Mouse (Mus musculus): ENCODE measurements at regions not wholly inside any gene's neighbourhood (a gene's known extent, or its start where the extent isn't known, plus 50 kb on each side); places are given as distances from the start of the nearest gene placed in this dataset.

DNA sequence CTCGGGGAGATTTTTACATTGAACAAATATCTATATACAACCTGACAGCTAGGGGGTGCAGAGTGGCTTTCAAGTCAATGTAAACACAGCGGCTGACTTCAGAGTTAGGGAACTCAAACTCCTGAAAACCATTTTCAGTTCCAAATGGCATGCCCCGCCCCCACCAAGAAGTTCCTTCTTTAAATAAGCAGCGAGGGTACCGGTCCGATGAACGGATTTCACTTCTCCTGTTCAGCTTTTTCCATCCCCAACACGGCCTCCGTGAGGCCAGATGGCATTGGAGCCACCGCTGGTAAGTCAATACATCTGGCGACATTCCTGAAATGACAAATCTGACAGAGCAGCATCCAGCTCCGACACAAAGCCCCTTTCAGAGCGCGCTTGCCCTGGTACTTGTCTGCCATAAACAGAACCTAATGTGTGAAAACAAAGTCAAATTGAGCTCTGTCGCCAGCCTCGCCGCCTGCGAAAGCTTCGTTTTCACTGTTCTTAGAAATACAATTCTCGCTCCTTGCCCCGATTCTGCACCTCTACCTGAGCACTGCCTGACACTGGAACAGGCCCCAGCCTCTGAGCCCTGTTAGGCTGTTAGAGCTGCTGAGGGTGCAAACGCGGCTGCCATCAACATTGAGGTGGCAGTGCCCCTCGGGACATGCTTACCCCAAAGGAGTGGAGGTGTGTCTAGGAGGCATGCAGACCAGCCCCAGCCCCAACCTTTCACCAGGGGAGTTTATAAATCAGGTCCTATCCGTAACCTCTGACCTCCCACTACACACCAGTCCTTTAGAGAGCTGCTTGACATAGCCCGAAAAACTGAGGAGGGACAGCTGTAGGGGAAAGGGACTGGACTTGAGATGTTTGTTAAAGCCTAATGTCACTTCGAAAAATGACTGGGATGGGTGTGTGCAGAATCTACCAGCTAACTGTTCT, 446.0 kb downstream of the Ate1 start:
- Histone ChIP-seq H3K4me1 (ENCODE audit: control insufficient read depth in 1 of 2, insufficient read depth in 2 of 2) (peaks cover 2 to 5% of the 10 kb centered on the region in 2 experiments; a peak in 2 of 4 replicates), H3K9ac (ENCODE audit: insufficient read depth, low read depth) (peak overlapping the region; percentile 30; the same call in 1 of the 2 replicates), H3K27ac (ENCODE audit: insufficient read depth, low read depth) (no peak overlapping the region), H3K4me3 (replicated peaks in 1 of 3; ENCODE audit: low read depth in 2 of 3, low read length in 2 of 3, poor library complexity in 1 of 3) (peak overlapping the region in 1 of 3 experiments; percentile 30), H3K79me2 (replicated peaks; ENCODE audit: control insufficient read depth, extremely low read depth, insufficient read depth, poor library complexity, severe bottlenecking) (no peaks in the 10 kb centered on the region), H3K4me2 (ENCODE audit: insufficient read depth, low read depth, poor library complexity, severe bottlenecking) (peak overlapping the region; percentile 90), H3K9me3 (replicated peaks; ENCODE audit: low read length) (no peaks in the 10 kb centered on the region), H3K27me3 (replicated peaks) (peaks cover 55% of the 10 kb centered on the region), H3K36me3 (replicated peaks in 1 of 2; ENCODE audit: control insufficient read depth in 1 of 2, insufficient read depth in 1 of 2, low read length in 1 of 2) (no peaks in the 10 kb centered on the region)
- no peak for TF ChIP-seq E2F4 (IDR thresholded peaks at IDR 0.05; ENCODE audit: insufficient replicate concordance, low read depth, low read length)
- no peak for TF ChIP-seq SIN3A (IDR thresholded peaks at IDR 0.05; ENCODE audit: low read length)
- no peak for TF ChIP-seq MEF2A (IDR thresholded peaks at IDR 0.05; ENCODE audit: borderline replicate concordance, low read depth, low read length)
- TF ChIP-seq CTCF (conservative IDR thresholded peaks at IDR 0.05 in 1 of 2, IDR thresholded peaks at IDR 0.05 in 1 of 2; ENCODE audit: low read depth in 2 of 2, low read length in 2 of 2) = peak in 1 of 2 experiments; percentile 35; a peak in 2 of 4 replicates
- no peak for TF ChIP-seq RCOR1 (conservative IDR thresholded peaks at IDR 0.05; ENCODE audit: low read depth, low read length)
- TF ChIP-seq IRF4 (IDR thresholded peaks at IDR 0.05; ENCODE audit: low read depth, low read length) = peak; percentile 34; the same call in 1 of the 2 replicates
- TF ChIP-seq ELF1 (IDR thresholded peaks at IDR 0.05; ENCODE audit: low read depth, low read length) = no peak
- no peak for TF ChIP-seq ZMIZ1 (IDR thresholded peaks at IDR 0.05; ENCODE audit: low read depth, low read length)
- peak; percentile 39 for TF ChIP-seq EP300 (IDR thresholded peaks at IDR 0.05; ENCODE audit: low read length)
- TF ChIP-seq MAZ (IDR thresholded peaks at IDR 0.05; ENCODE audit: low read depth, low read length) = no peak
- 0 out of 2 replicates have a peak, but pooled peaks have one; percentile 19 for TF ChIP-seq JUND (conservative IDR thresholded peaks at IDR 0.05; ENCODE audit: low read depth, low read length)
- no peak for TF ChIP-seq MXI1 (IDR thresholded peaks at IDR 0.05; ENCODE audit: low read depth, low read length)
- no peak for TF ChIP-seq GABPA (IDR thresholded peaks at IDR 0.05; ENCODE audit: insufficient replicate concordance, low read depth, low read length)
- no peak for TF ChIP-seq BHLHE40 (IDR thresholded peaks at IDR 0.05; ENCODE audit: low read depth, low read length)
- TF ChIP-seq POLR2A (IDR thresholded peaks at IDR 0.05; ENCODE audit: low read depth, low read length) = no peak
- TF ChIP-seq TCF12 (IDR thresholded peaks at IDR 0.05; ENCODE audit: low read depth, low read length) = no peak
- TF ChIP-seq KAT2A (IDR thresholded peaks at IDR 0.05; ENCODE audit: insufficient replicate concordance, low read length) = no peak
- no peak for TF ChIP-seq ETS1 (conservative IDR thresholded peaks at IDR 0.05; ENCODE audit: low read depth, low read length)
- TF ChIP-seq SMC3 (IDR thresholded peaks at IDR 0.05; ENCODE audit: low read depth, low read length) = no peak
- dilution Hi-C loops (cut with MboI; ENCODE audit: extremely low pct_ligation_motif_present, extremely low pct_unique_long_range_greater_than_20kb, low sequenced_read_pairs) (no loop called here), in situ Hi-C loops (cut with MboI; ENCODE audit: low pct_ligation_motif_present, low pct_unique_long_range_greater_than_20kb, low sequenced_read_pairs) (no loop called here)
- DNase-seq (ENCODE audit: extremely low read depth) = peak; percentile 21

DNA sequence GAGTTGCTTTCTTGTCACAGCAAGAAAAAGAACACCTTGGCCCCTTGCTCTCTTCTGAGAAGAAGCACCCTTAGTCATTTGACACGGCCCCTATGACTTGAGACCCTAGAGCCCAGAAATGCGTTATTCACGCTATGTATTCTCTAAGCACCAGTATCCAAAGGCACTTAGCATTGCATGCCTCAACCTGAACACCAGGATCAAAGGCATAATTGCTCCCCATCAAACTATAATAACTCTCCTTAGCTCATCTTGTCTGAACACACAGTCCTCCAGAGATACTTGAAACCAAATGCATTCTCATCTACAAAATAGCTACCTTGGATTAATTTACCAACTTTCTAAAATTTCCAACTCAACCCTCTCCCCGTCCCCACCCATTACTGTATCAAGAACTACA, 437.5 kb downstream of the Ate1 start:
- TF ChIP-seq ZNF384 (IDR thresholded peaks at IDR 0.05; ENCODE audit: low read depth, low read length) (no peak), MAFK (IDR thresholded peaks at IDR 0.05; ENCODE audit: insufficient replicate concordance, low read length) (no peak), NELFE (IDR thresholded peaks at IDR 0.05; ENCODE audit: low read depth, low read length) (no peak), NRF1 (IDR thresholded peaks at IDR 0.05; ENCODE audit: low read depth, low read length) (no peak), GABPA (IDR thresholded peaks at IDR 0.05; ENCODE audit: insufficient replicate concordance, low read depth, low read length) (no peak), USF2 (conservative IDR thresholded peaks at IDR 0.05; ENCODE audit: low read depth, low read length) (no peak), ELF1 (IDR thresholded peaks at IDR 0.05; ENCODE audit: low read depth, low read length) (no peak), MXI1 (IDR thresholded peaks at IDR 0.05; ENCODE audit: low read depth, low read length) (no peak), POLR2AphosphoS2 (IDR thresholded peaks at IDR 0.05; ENCODE audit: low read depth, low read length) (no peak), PAX5 (IDR thresholded peaks at IDR 0.05; ENCODE audit: low read length) (no peak), ZKSCAN1 (IDR thresholded peaks at IDR 0.05; ENCODE audit: borderline replicate concordance, low read depth, low read length) (no peak), KAT2A (IDR thresholded peaks at IDR 0.05; ENCODE audit: insufficient replicate concordance, low read length) (no peak), USF1 (IDR thresholded peaks at IDR 0.05; ENCODE audit: low read depth, low read length) (no peak), JUN (IDR thresholded peaks at IDR 0.05; ENCODE audit: insufficient read depth, low read depth, low read length) (no peak), UBTF (IDR thresholded peaks at IDR 0.05; ENCODE audit: low read depth, low read length) (no peak), ZC3H11A (IDR thresholded peaks at IDR 0.05; ENCODE audit: low read depth, low read length) (no peak), ETS1 (conservative IDR thresholded peaks at IDR 0.05; ENCODE audit: low read depth, low read length) (no peak)
- no peaks in the 10 kb centered on the region for H3K36me3 ChIP-seq (replicated peaks in 1 of 2; ENCODE audit: control insufficient read depth in 1 of 2, insufficient read depth in 1 of 2, low read length in 1 of 2)
- DNase-seq (ENCODE audit: extremely low read depth) = no peak
- H3K79me2 ChIP-seq (replicated peaks; ENCODE audit: control insufficient read depth, extremely low read depth, insufficient read depth, poor library complexity, severe bottlenecking) = no peaks in the 10 kb centered on the region
- H3K9ac ChIP-seq (ENCODE audit: insufficient read depth, low read depth) = no peak overlapping the region
- in situ Hi-C loops (cut with MboI; ENCODE audit: low pct_ligation_motif_present, low pct_unique_long_range_greater_than_20kb, low sequenced_read_pairs) = no loop called here
- dilution Hi-C loops (cut with MboI; ENCODE audit: extremely low pct_ligation_motif_present, extremely low pct_unique_long_range_greater_than_20kb, low sequenced_read_pairs) = no loop called here
- H3K4me3 ChIP-seq (replicated peaks in 1 of 3; ENCODE audit: low read depth in 2 of 3, low read length in 2 of 3, poor library complexity in 1 of 3) = no peak overlapping the region
- H3K9me3 ChIP-seq (replicated peaks; ENCODE audit: low read length) = peaks cover 9% of the 10 kb centered on the region
- H3K27ac ChIP-seq (ENCODE audit: insufficient read depth, low read depth) = no peak overlapping the region
- H3K4me1 ChIP-seq (ENCODE audit: control insufficient read depth in 1 of 2, insufficient read depth in 2 of 2) = no peaks in the 10 kb centered on the region
- H3K4me2 ChIP-seq (ENCODE audit: insufficient read depth, low read depth, poor library complexity, severe bottlenecking) = no peak overlapping the region
- peaks cover 56% of the 10 kb centered on the region for H3K27me3 ChIP-seq (replicated peaks)

All from CH12.LX (cell line).